Mouse (Mus musculus) embryonic facial prominence, embryonic 13.5 days (tissue): Measurements from ENCODE around the gene Mtss1l. TPM values are rescaled to one million over a fixed set of nuclear protein-coding genes. Genes with fewer than 3 reads are reported as not detected.

Source experiments
- ATAC-seq: fragments of 200-750 bp; cut with Nextera tagmentation; 2 replicates; pipeline ENCODE4 v1.8.0; 2017; ENCODE audit warnings: low read depth; ENCODE audit not compliant: insufficient number of reproducible peaks, insufficient read depth, low FRiP score, low TSS enrichment
- H3K27ac ChIP-seq: fragments of 300-500 bp; sonication (generic); 2 replicates; pipeline ENCODE4 v1.5.1; 2015; ENCODE audit warnings: moderate library complexity, mild to moderate bottlenecking, inconsistent platforms
- H3K27me3 ChIP-seq: fragments of 300-500 bp; sonication (generic); 2 replicates; pipeline ENCODE4 v1.6.1; 2015; ENCODE audit warnings: mild to moderate bottlenecking, inconsistent platforms
- H3K36me3 ChIP-seq: fragments of 300-500 bp; sonication (generic); 2 replicates; pipeline ENCODE4 v1.6.1; 2015; ENCODE audit warnings: mild to moderate bottlenecking, inconsistent platforms
- H3K4me1 ChIP-seq: fragments of 300-500 bp; sonication (generic); 2 replicates; pipeline ENCODE4 v1.6.1; 2015; ENCODE audit warnings: inconsistent platforms
- H3K4me2 ChIP-seq: fragments of 300-500 bp; sonication (generic); 2 replicates; pipeline ENCODE4 v1.6.1; 2015; ENCODE audit warnings: moderate library complexity, mild to moderate bottlenecking, inconsistent platforms
- H3K4me3 ChIP-seq: fragments of 300-500 bp; sonication (generic); 2 replicates; pipeline ENCODE4 v1.5.1; 2015; ENCODE audit warnings: mild to moderate bottlenecking, inconsistent platforms
- H3K9ac ChIP-seq: fragments of 300-500 bp; sonication (generic); 2 replicates; pipeline ENCODE4 v1.6.1; 2015; ENCODE audit warnings: mild to moderate bottlenecking, inconsistent platforms
- H3K9me3 ChIP-seq: fragments of 300-500 bp; sonication (generic); 2 replicates; pipeline ENCODE4 v1.6.1; 2016; ENCODE audit warnings: inconsistent platforms
- WGBS: fragments of 180-500 bp; shearing (Covaris S2); methylation state at CpG from one replicate; pipeline ENCODE4 v1.1.7; 2015; ENCODE audit warnings: mixed read lengths; 5-methylcytosine and 5-hydroxymethylcytosine counted together
- polyA plus RNA-seq: library from polyadenylated mRNA; unstranded; fragments of >200 nt; fragmentation: Nextera tagmentation; extraction: Ambion mirVana; gene quantifications from 2 replicates; pipeline ENCODE4 v1.2.1, GENCODE M21; 2015

Mtss1l gene
- polyA plus RNA-seq, 1 experiment from 2014 or later: 11.0 TPM

- no peaks in the 10 kb centered on the region for H3K9me3 ChIP-seq
- WGBS: 78% methylated on average over 15 of the region's 15 CpGs
- H3K27me3 ChIP-seq: no peaks in the 10 kb centered on the region
- H3K36me3 ChIP-seq: peaks cover 53% of the 10 kb centered on the region
- H3K4me3 ChIP-seq: no peak overlapping the region
- no peaks in the 10 kb centered on the region for H3K4me1 ChIP-seq
- H3K9ac ChIP-seq: no peak overlapping the region
- no peak overlapping the region for H3K4me2 ChIP-seq
- H3K27ac ChIP-seq: no peak overlapping the region
- no peak for ATAC-seq
Measured at GRCm38 (mm10) chr8:110741816-110742451, 20.7 kb downstream of the Mtss1l start.

GRCm38 (mm10) chr8:110742452-110742818, 21.2 kb downstream of the Mtss1l start:
- H3K27ac ChIP-seq: no peak overlapping the region
- no peaks in the 10 kb centered on the region for H3K9me3 ChIP-seq
- no peak for ATAC-seq
- H3K27me3 ChIP-seq: no peaks in the 10 kb centered on the region
- no peaks in the 10 kb centered on the region for H3K4me1 ChIP-seq
- no peak overlapping the region for H3K4me2 ChIP-seq
- H3K36me3 ChIP-seq: peaks cover 48% of the 10 kb centered on the region
- no peak overlapping the region for H3K4me3 ChIP-seq
- 90% methylated on average over 5 of the region's 5 CpGs for WGBS
- H3K9ac ChIP-seq: no peak overlapping the region

- Histone ChIP-seq H3K4me1 (no peaks in the 10 kb centered on the region), H3K9ac (no peak overlapping the region), H3K27ac (no peak overlapping the region), H3K27me3 (no peaks in the 10 kb centered on the region), H3K36me3 (peaks cover 21% of the 10 kb centered on the region), H3K4me3 (no peak overlapping the region), H3K9me3 (no peaks in the 10 kb centered on the region), H3K4me2 (no peak overlapping the region)
- WGBS: 91% methylated on average over 10 of the region's 10 CpGs
- no peak for ATAC-seq
Measured at GRCm38 (mm10) chr8:110745162-110745561, 23.9 kb downstream of the Mtss1l start.

- H3K9ac ChIP-seq: no peak overlapping the region
- H3K4me2 ChIP-seq: no peak overlapping the region
- H3K9me3 ChIP-seq: no peaks in the 10 kb centered on the region
- H3K4me1 ChIP-seq: no peaks in the 10 kb centered on the region
- no peak overlapping the region for H3K27ac ChIP-seq
- peaks cover 10% of the 10 kb centered on the region; the same call in 1 of the 2 replicates for H3K36me3 ChIP-seq
- no peak for ATAC-seq
- no peak overlapping the region for H3K4me3 ChIP-seq
- no peaks in the 10 kb centered on the region for H3K27me3 ChIP-seq
- WGBS: 51% methylated on average over 9 of the region's 9 CpGs
Measured at GRCm38 (mm10) chr8:110746661-110747060, 25.4 kb downstream of the Mtss1l start.

GRCm38 (mm10) chr8:110749500-110750170, 28.4 kb downstream of the Mtss1l start:
- Histone ChIP-seq H3K36me3 (no peaks in the 10 kb centered on the region), H3K9ac (no peak overlapping the region), H3K9me3 (no peaks in the 10 kb centered on the region), H3K27me3 (no peaks in the 10 kb centered on the region), H3K27ac (no peak overlapping the region), H3K4me1 (peaks cover 3% of the 10 kb centered on the region), H3K4me3 (no peak overlapping the region), H3K4me2 (no peak overlapping the region)
- 57% methylated on average over 10 of the region's 10 CpGs for WGBS
- no peak for ATAC-seq

GRCm38 (mm10) chr8:110750269-110750668, 29.0 kb downstream of the Mtss1l start:
- Histone ChIP-seq H3K9ac (no peak overlapping the region), H3K4me3 (no peak overlapping the region), H3K4me1 (peaks cover 10% of the 10 kb centered on the region), H3K4me2 (no peak overlapping the region), H3K27ac (no peak overlapping the region), H3K27me3 (no peaks in the 10 kb centered on the region), H3K9me3 (no peaks in the 10 kb centered on the region), H3K36me3 (no peaks in the 10 kb centered on the region)
- ATAC-seq: no peak
- WGBS: 48% methylated on average over 13 of the region's 13 CpGs

GRCm38 (mm10) chr8:110751490-110751889, 30.2 kb downstream of the Mtss1l start:
- Histone ChIP-seq H3K9me3 (no peaks in the 10 kb centered on the region), H3K4me2 (no peak overlapping the region), H3K4me3 (no peak overlapping the region), H3K9ac (no peak overlapping the region), H3K36me3 (no peaks in the 10 kb centered on the region), H3K4me1 (peaks cover 12% of the 10 kb centered on the region), H3K27me3 (no peaks in the 10 kb centered on the region), H3K27ac (no peak overlapping the region)
- 79% methylated on average over 5 of the region's 5 CpGs for WGBS
- ATAC-seq: no peak

GRCm38 (mm10) chr8:110754713-110755112, 33.4 kb downstream of the Mtss1l start:
- Histone ChIP-seq H3K4me3 (no peak overlapping the region), H3K27ac (no peak overlapping the region), H3K27me3 (no peaks in the 10 kb centered on the region), H3K9ac (no peak overlapping the region), H3K4me1 (peaks cover 12% of the 10 kb centered on the region), H3K36me3 (no peaks in the 10 kb centered on the region), H3K4me2 (no peak overlapping the region), H3K9me3 (no peaks in the 10 kb centered on the region)
- ATAC-seq: no peak; the same call in 1 of the 2 replicates
- WGBS: 39% methylated on average over 4 of the region's 4 CpGs

GRCm38 (mm10) chr8:110755511-110756170, 34.4 kb downstream of the Mtss1l start:
- H3K27me3 ChIP-seq: no peaks in the 10 kb centered on the region
- no peak overlapping the region for H3K4me2 ChIP-seq
- ATAC-seq: no peak
- 0 out of 2 replicates have a peak overlapping the region, but pooled peaks have one; percentile 28 for H3K9ac ChIP-seq
- peaks cover 12% of the 10 kb centered on the region for H3K4me1 ChIP-seq
- H3K36me3 ChIP-seq: no peaks in the 10 kb centered on the region
- no peaks in the 10 kb centered on the region for H3K9me3 ChIP-seq
- no peak overlapping the region for H3K4me3 ChIP-seq
- H3K27ac ChIP-seq: no peak overlapping the region; the same call in 1 of the 2 replicates
- 54% methylated on average over 15 of the region's 15 CpGs for WGBS

GRCm38 (mm10) chr8:110756196-110756595, 34.9 kb downstream of the Mtss1l start:
- no peaks in the 10 kb centered on the region for H3K27me3 ChIP-seq
- H3K4me1 ChIP-seq: peaks cover 15% of the 10 kb centered on the region
- no peaks in the 10 kb centered on the region for H3K9me3 ChIP-seq
- no peak for ATAC-seq
- 77% methylated on average over 5 of the region's 5 CpGs for WGBS
- H3K36me3 ChIP-seq: no peaks in the 10 kb centered on the region
- H3K4me3 ChIP-seq: no peak overlapping the region
- H3K4me2 ChIP-seq: no peak overlapping the region
- no peak overlapping the region for H3K9ac ChIP-seq
- H3K27ac ChIP-seq: no peak overlapping the region

GRCm38 (mm10) chr8:110760280-110760940, 39.1 kb downstream of the Mtss1l start:
- H3K4me1 ChIP-seq: peaks cover 5% of the 10 kb centered on the region; the same call in 1 of the 2 replicates
- no peak overlapping the region for H3K4me3 ChIP-seq
- H3K27me3 ChIP-seq: no peaks in the 10 kb centered on the region
- no peak overlapping the region for H3K4me2 ChIP-seq
- H3K9ac ChIP-seq: no peak overlapping the region
- no peak overlapping the region for H3K27ac ChIP-seq
- ATAC-seq: no peak
- WGBS: 73% methylated on average over 7 of the region's 7 CpGs
- H3K9me3 ChIP-seq: no peaks in the 10 kb centered on the region
- H3K36me3 ChIP-seq: no peaks in the 10 kb centered on the region
